Mouse (Mus musculus): Measurements from ENCODE around the gene Slc2a6. TPM values are rescaled to one million over a fixed set of nuclear protein-coding genes. Genes with fewer than 3 reads are reported as not detected.

The Slc2a6 gene
- polyA plus RNA-seq (2016; fragmentation: Nextera tagmentation; extraction: Ambion mirVana): 1.5 and 1.8 TPM in 2 replicates

GRCm38 (mm10) chr2:27027618-27028436, at the start of gene Slc2a6:
Gene Slc2a6, minus strand, starts transcription at chr2:27027998.
- Histone ChIP-seq H3K4me3 (replicated peaks) (peak within 1 kb of the TSS; percentile 33), H3K4me1 (replicated peaks) (0 out of 2 replicates have a peak, but pooled peaks cover 4% of the 10 kb centered on the region), H3K36me3 (no peaks in the 10 kb centered on the region), H3K9ac (replicated peaks) (peak within 1 kb of the TSS; percentile 44), H3K9me3 (no peaks in the 10 kb centered on the region), H3K27ac (no peak within 1 kb of the TSS), H3K27me3 (peaks cover 21% of the 10 kb centered on the region; the same call in 1 of the 2 replicates), H3K4me2 (peak within 1 kb of the TSS; percentile 60)
- 4% methylated on average over 38 of the region's 38 CpGs for WGBS
- peak; percentile 91 for ATAC-seq (ENCODE audit: insufficient number of reproducible peaks, insufficient read depth, low FRiP score, low TSS enrichment, low read depth)

DNA sequence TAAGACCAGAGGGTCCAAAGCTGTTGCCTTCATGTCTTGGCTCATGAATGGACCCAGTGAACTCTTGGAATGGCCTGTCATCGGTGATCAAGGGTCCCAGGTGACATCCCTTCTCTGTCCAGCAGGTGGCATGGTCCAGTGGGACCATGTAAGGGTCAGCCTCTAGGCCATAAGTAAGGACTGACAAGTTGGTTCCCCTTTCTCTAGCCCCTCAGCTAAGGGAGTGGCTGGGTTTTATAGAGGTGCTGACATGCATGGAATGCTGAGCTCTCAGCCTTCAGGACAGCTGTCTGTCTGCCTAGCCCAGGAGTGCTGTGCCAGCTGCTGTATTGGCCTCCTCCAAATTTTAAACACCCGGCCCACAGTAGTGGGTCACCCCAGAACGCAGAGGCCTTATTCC, 47.7 kb upstream of the Slc2a6 start:
- Histone ChIP-seq H3K27me3 (no peaks in the 10 kb centered on the region), H3K27ac (peak overlapping the region; percentile 92), H3K36me3 (no peaks in the 10 kb centered on the region), H3K4me1 (replicated peaks) (peaks cover 92% of the 10 kb centered on the region), H3K9ac (replicated peaks) (no peak overlapping the region), H3K9me3 (no peaks in the 10 kb centered on the region), H3K4me2 (no peak overlapping the region), H3K4me3 (replicated peaks) (no peak overlapping the region)
- no peak for ATAC-seq (ENCODE audit: insufficient number of reproducible peaks, insufficient read depth, low FRiP score, low TSS enrichment, low read depth)
- 57% methylated on average over 3 of the region's 3 CpGs for WGBS

- no peaks in the 10 kb centered on the region for H3K27me3 ChIP-seq
- H3K27ac ChIP-seq: peak overlapping the region; percentile 92
- 59% methylated on average over 4 of the region's 4 CpGs for WGBS
- no peak overlapping the region for H3K4me2 ChIP-seq
- no peak overlapping the region for H3K4me3 ChIP-seq (replicated peaks)
- no peaks in the 10 kb centered on the region for H3K9me3 ChIP-seq
- H3K9ac ChIP-seq (replicated peaks): 0 out of 2 replicates have a peak overlapping the region, but pooled peaks have one; percentile 0
- ATAC-seq (ENCODE audit: insufficient number of reproducible peaks, insufficient read depth, low FRiP score, low TSS enrichment, low read depth): no peak
- peaks cover 88% of the 10 kb centered on the region for H3K4me1 ChIP-seq (replicated peaks)
- H3K36me3 ChIP-seq: no peaks in the 10 kb centered on the region
Measured at GRCm38 (mm10) chr2:27074804-27075203, 47.0 kb upstream of the Slc2a6 start.

DNA sequence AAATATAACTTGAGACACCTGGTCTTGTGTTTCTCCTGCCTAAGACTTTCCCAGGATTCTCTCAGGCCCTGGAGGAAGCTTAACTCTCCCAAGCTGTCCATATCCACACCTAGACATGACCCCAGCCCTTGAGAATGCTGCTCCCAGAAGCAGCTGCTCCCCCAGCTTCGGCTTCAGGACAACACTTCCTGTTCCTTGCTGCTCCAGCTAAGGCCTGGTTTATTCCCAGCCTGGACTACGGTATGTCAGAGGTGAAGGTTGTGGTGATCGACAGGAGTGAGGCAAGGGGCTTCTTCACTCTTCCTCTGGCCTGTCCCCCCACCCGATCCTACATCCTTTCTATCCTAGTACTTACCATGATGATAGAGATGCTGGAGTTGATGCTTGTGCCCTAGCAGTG, 45.6 kb upstream of the Slc2a6 start:
- Histone ChIP-seq H3K9ac (replicated peaks) (no peak overlapping the region), H3K9me3 (no peaks in the 10 kb centered on the region), H3K27ac (peak overlapping the region; percentile 92), H3K4me1 (replicated peaks) (peaks cover 74% of the 10 kb centered on the region), H3K4me2 (no peak overlapping the region), H3K36me3 (no peaks in the 10 kb centered on the region), H3K27me3 (no peaks in the 10 kb centered on the region), H3K4me3 (replicated peaks) (no peak overlapping the region)
- no peak for ATAC-seq (ENCODE audit: insufficient number of reproducible peaks, insufficient read depth, low FRiP score, low TSS enrichment, low read depth)
- WGBS: 66% methylated on average over 4 of the region's 4 CpGs

GRCm38 (mm10) chr2:27071978-27072377, 44.2 kb upstream of the Slc2a6 start, which contains the start of gene Mymk:
Gene Mymk, minus strand, starts transcription at chr2:27072179.
- H3K4me3 ChIP-seq (replicated peaks): 0 out of 2 replicates have a peak within 1 kb of the TSS, but pooled peaks have one; percentile 3
- peaks cover 66% of the 10 kb centered on the region for H3K4me1 ChIP-seq (replicated peaks)
- no peaks in the 10 kb centered on the region for H3K9me3 ChIP-seq
- no peaks in the 10 kb centered on the region for H3K27me3 ChIP-seq
- WGBS: 76% methylated on average over 2 of the region's 2 CpGs
- no peaks in the 10 kb centered on the region for H3K36me3 ChIP-seq
- H3K9ac ChIP-seq (replicated peaks): no peak within 1 kb of the TSS
- H3K27ac ChIP-seq: peak within 1 kb of the TSS; percentile 92
- peak within 1 kb of the TSS; percentile 21 for H3K4me2 ChIP-seq
- no peak for ATAC-seq (ENCODE audit: insufficient number of reproducible peaks, insufficient read depth, low FRiP score, low TSS enrichment, low read depth)

GRCm38 (mm10) chr2:27071137-27071536, 43.3 kb upstream of the Slc2a6 start:
- WGBS: 36% methylated on average over 4 of the region's 4 CpGs
- H3K4me1 ChIP-seq (replicated peaks): peaks cover 58% of the 10 kb centered on the region
- no peaks in the 10 kb centered on the region for H3K9me3 ChIP-seq
- H3K36me3 ChIP-seq: no peaks in the 10 kb centered on the region
- no peak overlapping the region for H3K4me2 ChIP-seq
- peak overlapping the region; percentile 92; the same call in 1 of the 2 replicates for H3K27ac ChIP-seq
- ATAC-seq (ENCODE audit: insufficient number of reproducible peaks, insufficient read depth, low FRiP score, low TSS enrichment, low read depth): no peak
- no peaks in the 10 kb centered on the region for H3K27me3 ChIP-seq
- H3K4me3 ChIP-seq (replicated peaks): 0 out of 2 replicates have a peak overlapping the region, but pooled peaks have one; percentile 3
- no peak overlapping the region for H3K9ac ChIP-seq (replicated peaks)

DNA sequence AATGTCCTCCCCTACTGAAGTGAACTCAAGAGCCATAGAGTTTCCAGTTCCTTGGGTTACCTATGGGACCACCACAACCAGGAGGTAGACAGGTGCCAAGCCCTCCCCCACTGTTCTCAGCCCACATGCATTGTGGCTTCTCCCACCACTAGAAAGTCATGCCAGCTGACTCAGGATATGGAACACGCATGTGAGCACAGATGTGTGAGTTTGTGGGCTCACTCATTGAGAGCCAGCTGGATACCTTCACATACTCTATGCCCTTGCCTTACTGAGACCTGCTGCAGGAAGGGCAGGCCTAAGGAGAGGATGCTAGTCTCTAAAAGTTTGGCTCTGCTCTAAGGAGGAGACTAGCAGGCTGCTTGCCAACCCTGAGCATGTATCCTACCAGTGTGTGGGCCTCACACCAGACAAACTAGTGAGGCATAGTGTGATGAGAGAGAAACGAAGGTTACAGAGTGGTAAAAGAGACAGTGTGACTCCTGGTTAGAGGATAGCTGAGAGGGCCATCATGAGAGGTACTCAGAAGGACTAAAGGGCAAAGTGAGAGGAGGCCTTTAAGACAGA, 42.5 kb upstream of the Slc2a6 start:
- no peaks in the 10 kb centered on the region for H3K27me3 ChIP-seq
- H3K4me1 ChIP-seq (replicated peaks): peaks cover 50% of the 10 kb centered on the region
- no peak overlapping the region for H3K27ac ChIP-seq
- no peak overlapping the region for H3K9ac ChIP-seq (replicated peaks)
- no peak overlapping the region for H3K4me3 ChIP-seq (replicated peaks)
- WGBS: 87% methylated on average over 2 of the region's 2 CpGs
- no peak overlapping the region for H3K4me2 ChIP-seq
- no peaks in the 10 kb centered on the region for H3K9me3 ChIP-seq
- ATAC-seq (ENCODE audit: insufficient number of reproducible peaks, insufficient read depth, low FRiP score, low TSS enrichment, low read depth): no peak
- H3K36me3 ChIP-seq: no peaks in the 10 kb centered on the region

DNA sequence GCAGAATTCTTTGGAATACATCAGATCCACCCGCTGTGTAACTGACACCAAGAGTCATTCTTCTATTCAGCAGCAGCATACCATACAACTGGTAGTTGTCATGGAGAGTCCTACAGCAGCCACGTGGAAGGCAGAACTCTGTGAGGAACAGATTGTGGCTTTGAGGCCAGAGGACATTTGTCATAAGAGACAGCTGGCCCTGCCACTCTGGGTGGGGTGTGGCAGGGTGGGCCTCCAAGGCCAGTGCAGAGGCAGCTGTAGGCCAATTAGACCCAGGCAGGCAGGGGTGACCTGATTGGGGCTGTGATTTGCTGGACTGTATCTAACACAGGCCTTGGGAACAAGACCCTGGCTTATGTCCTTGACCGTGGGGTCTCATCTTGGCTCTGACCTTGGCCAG, 41.8 kb upstream of the Slc2a6 start:
- peaks cover 43% of the 10 kb centered on the region for H3K4me1 ChIP-seq (replicated peaks)
- ATAC-seq (ENCODE audit: insufficient number of reproducible peaks, insufficient read depth, low FRiP score, low TSS enrichment, low read depth): no peak
- no peaks in the 10 kb centered on the region for H3K36me3 ChIP-seq
- no peak overlapping the region for H3K4me2 ChIP-seq
- H3K27me3 ChIP-seq: no peaks in the 10 kb centered on the region
- H3K9ac ChIP-seq (replicated peaks): no peak overlapping the region
- H3K4me3 ChIP-seq (replicated peaks): no peak overlapping the region
- H3K9me3 ChIP-seq: no peaks in the 10 kb centered on the region; the same call in 1 of the 2 replicates
- no peak overlapping the region for H3K27ac ChIP-seq
- WGBS: 59% methylated on average over 3 of the region's 3 CpGs

DNA sequence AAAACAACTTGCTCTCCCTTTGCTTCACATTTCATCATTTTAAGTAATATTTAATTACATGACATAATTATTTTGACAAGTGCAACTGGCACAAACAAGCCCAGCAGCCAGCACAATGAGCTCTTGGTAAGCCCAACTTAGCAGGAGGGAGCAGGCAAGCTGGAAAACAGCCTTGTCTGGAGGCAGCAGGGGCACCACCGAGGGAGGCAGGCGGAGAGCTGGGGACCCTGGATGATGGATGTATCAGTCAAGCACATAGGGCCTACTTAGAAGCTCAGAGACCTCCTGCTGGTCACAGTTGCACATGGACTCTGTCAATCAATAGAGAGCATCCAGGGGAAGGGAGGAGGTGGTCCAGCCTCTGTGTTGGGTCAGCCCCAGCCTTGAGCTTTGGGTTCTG, 40.2 kb upstream of the Slc2a6 start:
- peaks cover 26% of the 10 kb centered on the region for H3K4me1 ChIP-seq (replicated peaks)
- no peak overlapping the region for H3K4me3 ChIP-seq (replicated peaks)
- H3K9ac ChIP-seq (replicated peaks): no peak overlapping the region; the same call in 1 of the 2 replicates
- H3K4me2 ChIP-seq: no peak overlapping the region
- 0 out of 2 replicates have a peak overlapping the region, but pooled peaks have one; percentile 1 for H3K27ac ChIP-seq
- no peaks in the 10 kb centered on the region for H3K27me3 ChIP-seq
- H3K9me3 ChIP-seq: no peaks in the 10 kb centered on the region; the same call in 1 of the 2 replicates
- H3K36me3 ChIP-seq: no peaks in the 10 kb centered on the region
- WGBS: 43% methylated on average over 2 of the region's 2 CpGs
- ATAC-seq (ENCODE audit: insufficient number of reproducible peaks, insufficient read depth, low FRiP score, low TSS enrichment, low read depth): no peak

DNA sequence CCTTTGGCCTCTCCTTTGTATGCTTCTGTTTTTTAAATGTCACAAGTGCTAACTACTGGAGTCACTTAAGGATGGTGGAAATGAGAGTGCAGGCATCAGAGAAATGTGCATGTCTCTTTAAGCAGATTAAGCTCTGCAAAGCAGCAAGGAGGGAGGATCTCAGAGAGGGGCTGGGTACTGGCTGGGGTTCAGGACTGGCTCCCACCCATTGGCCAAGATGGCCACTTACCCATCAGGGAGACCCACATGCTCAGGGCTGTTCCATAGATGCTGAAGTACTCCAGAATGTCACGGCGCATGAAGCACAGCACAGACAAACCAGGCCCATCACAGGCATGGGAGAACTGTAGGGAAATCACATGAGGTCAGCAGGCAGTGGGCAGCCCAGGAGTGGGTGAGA, 39.3 kb upstream of the Slc2a6 start:
- no peak for ATAC-seq (ENCODE audit: insufficient number of reproducible peaks, insufficient read depth, low FRiP score, low TSS enrichment, low read depth)
- no peak overlapping the region for H3K4me2 ChIP-seq
- WGBS: 95% methylated on average over 2 of the region's 2 CpGs
- peaks cover 18% of the 10 kb centered on the region for H3K4me1 ChIP-seq (replicated peaks)
- H3K27me3 ChIP-seq: no peaks in the 10 kb centered on the region
- H3K36me3 ChIP-seq: no peaks in the 10 kb centered on the region
- H3K9me3 ChIP-seq: no peaks in the 10 kb centered on the region; the same call in 1 of the 2 replicates
- no peak overlapping the region for H3K9ac ChIP-seq (replicated peaks)
- no peak overlapping the region for H3K4me3 ChIP-seq (replicated peaks)
- no peak overlapping the region for H3K27ac ChIP-seq

- Histone ChIP-seq H3K4me3 (replicated peaks) (no peak overlapping the region), H3K9ac (replicated peaks) (no peak overlapping the region), H3K27me3 (no peaks in the 10 kb centered on the region), H3K9me3 (no peaks in the 10 kb centered on the region), H3K36me3 (no peaks in the 10 kb centered on the region), H3K4me1 (replicated peaks) (peaks cover 29% of the 10 kb centered on the region), H3K27ac (peak overlapping the region; percentile 71; the same call in 1 of the 2 replicates), H3K4me2 (peak overlapping the region; percentile 36; the same call in 1 of the 2 replicates)
- WGBS: 75% methylated on average over 9 of the region's 9 CpGs
- no peak for ATAC-seq (ENCODE audit: insufficient number of reproducible peaks, insufficient read depth, low FRiP score, low TSS enrichment, low read depth)
Measured at GRCm38 (mm10) chr2:27059187-27059586, 31.4 kb upstream of the Slc2a6 start.
